Mouse (Mus musculus) liver, postnatal 0 days (tissue): ENCODE data around the gene Hba-a2.

Experiments used
- CTCF ChIP-seq: sonication (generic); IDR thresholded peaks from 2 replicates; pipeline ENCODE4 v1.5.1; 2016; ENCODE audit warnings: antibody characterized with exemption, low read depth
- EP300 ChIP-seq: IDR thresholded peaks from 2 replicates; pipeline ENCODE4 v1.6.1; 2016; ENCODE audit warnings: antibody characterized with exemption, low read depth, mild to moderate bottlenecking

GRCm38 (mm10) chr11:32309928-32310327, 13.6 kb downstream of the Hba-a2 start:
- TF ChIP-seq CTCF = no peak
- TF ChIP-seq EP300 = no peak
